Mouse (Mus musculus): ENCODE results near the gene Prickle4. TPM values are rescaled to one million over a fixed set of nuclear protein-coding genes. Genes with fewer than 3 reads are reported as not detected.

Gene Prickle4
- total and polyA plus RNA-seq, 3 experiments: 3.4 TPM; not detected in 2

DNA sequence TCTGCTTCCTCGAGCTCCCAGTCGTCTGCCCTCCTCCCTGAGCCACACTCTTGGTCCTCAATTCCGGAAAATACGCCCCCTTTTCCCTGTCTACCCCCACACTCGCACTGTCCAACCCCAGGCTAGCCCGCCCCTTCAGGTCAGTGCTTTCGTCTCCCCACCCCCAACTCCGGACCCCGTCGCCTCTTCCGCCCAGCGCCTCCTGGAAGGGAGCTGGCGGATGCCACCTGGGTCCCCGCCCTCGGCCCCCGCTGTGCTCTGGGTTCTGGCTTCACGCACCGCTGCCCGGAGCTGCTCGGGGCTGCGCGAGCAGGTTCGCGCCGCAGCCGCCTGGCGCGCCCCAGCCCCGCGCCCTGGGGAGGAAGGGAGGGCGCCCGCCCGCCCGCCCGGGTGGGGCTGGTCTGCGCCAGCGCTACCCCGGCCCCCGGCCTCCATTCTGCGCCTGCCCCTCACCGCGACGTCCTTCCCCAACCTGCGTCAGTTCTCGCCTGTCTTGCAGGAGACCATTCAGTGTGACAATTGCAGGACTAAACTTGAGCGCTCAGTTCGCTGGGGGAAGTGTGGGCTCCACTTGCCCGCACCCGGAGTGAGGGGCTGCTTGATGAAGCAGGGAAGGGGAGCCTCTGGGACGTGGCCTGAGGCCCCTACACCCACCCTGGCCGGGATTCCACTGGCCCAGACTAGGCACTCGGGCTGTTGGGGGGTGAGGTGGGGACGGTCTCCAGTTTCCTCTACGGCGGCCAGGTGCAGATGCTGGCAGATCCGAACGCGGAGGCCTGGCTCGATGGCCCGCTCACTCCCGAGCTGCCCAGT is 43.7 kb upstream of the Prickle4 start:
- DNase-seq (ENCODE audit: low spot score) (peak; percentile 53), ATAC-seq (ENCODE audit: extremely low read depth, insufficient number of reproducible peaks, low FRiP score, poor library complexity, severe bottlenecking) (peak; percentile 41)
- H3K36me3 ChIP-seq (replicated peaks): peaks cover 7% of the 10 kb centered on the region
- peaks cover 16% of the 10 kb centered on the region for H3K27me3 ChIP-seq (ENCODE audit: insufficient read depth, low read length)
- TF ChIP-seq POLR2AphosphoS5 (IDR thresholded peaks at IDR 0.05; ENCODE audit: insufficient replicate concordance, low read depth, low read length) (no peak), GATA1 (IDR thresholded peaks at IDR 0.05; ENCODE audit: borderline replicate concordance, low read length) (no peak), TAL1 (conservative IDR thresholded peaks at IDR 0.05; ENCODE audit: low read depth, low read length) (no peak), CTCF (IDR thresholded peaks at IDR 0.05; ENCODE audit: low read depth, low read length) (no peak), GATA2 (IDR thresholded peaks at IDR 0.05; ENCODE audit: borderline replicate concordance, low read depth, low read length) (no peak)
- H3K4me1 ChIP-seq (ENCODE audit: insufficient read depth, low read depth, low read length): peaks cover 65% of the 10 kb centered on the region
- no peaks in the 10 kb centered on the region for H3K9me3 ChIP-seq (replicated peaks)
- H3K4me3 ChIP-seq (ENCODE audit: low read depth, low read length): peak overlapping the region; percentile 85

DNA sequence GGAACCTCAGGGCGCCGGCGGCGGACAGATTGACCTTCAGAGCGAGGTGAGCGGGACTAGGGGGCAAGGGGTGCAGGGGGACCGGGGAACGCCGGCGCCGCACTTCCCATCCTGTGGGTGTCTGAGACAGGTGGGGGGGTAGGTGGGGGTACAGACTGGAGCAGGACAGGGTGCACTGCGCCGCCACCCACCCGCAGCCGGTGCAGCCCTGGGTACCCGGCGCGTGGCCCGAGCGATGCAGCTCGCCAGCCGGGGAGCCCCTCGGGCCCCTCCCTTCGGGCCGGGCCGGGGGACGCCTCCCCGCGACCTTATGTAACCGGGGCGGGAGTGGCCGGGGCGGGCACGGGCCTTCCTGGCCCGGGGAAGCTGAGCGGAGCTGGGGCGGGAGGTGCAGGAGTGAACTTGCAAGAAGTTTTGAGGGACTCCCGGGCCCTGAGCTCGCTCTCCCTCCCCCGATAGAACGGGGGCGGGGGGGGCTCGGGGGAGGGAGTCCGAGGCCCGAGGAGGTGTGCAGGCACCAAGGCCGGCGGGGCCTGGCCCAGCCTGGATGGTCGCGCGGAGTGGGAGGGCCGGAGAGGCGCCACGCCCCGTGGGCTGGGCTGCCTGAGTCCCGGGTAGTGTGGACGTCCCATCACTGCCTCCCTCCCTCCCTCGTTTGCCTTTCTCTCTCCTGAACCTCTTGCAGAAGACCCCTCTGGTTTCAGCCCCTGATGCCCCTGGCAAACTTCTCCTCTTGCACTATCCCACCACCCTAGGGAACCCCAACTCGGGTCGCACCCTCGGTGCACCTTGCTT is 42.9 kb upstream of the Prickle4 start:
- peak; percentile 87 for DNase-seq (ENCODE audit: low spot score)
- Histone ChIP-seq H3K4me1 (ENCODE audit: insufficient read depth, low read depth, low read length) (peaks cover 58% of the 10 kb centered on the region), H3K27me3 (ENCODE audit: insufficient read depth, low read length) (peaks cover 20% of the 10 kb centered on the region), H3K4me3 (ENCODE audit: low read depth, low read length) (peak overlapping the region; percentile 85), H3K9me3 (replicated peaks) (no peaks in the 10 kb centered on the region), H3K36me3 (replicated peaks) (peaks cover 7% of the 10 kb centered on the region)
- ATAC-seq (ENCODE audit: extremely low read depth, insufficient number of reproducible peaks, low FRiP score, poor library complexity, severe bottlenecking): peak; percentile 71
- TF ChIP-seq CTCF (IDR thresholded peaks at IDR 0.05; ENCODE audit: low read depth, low read length) (no peak), POLR2AphosphoS5 (IDR thresholded peaks at IDR 0.05; ENCODE audit: insufficient replicate concordance, low read depth, low read length) (no peak), GATA1 (IDR thresholded peaks at IDR 0.05; ENCODE audit: borderline replicate concordance, low read length) (no peak), GATA2 (IDR thresholded peaks at IDR 0.05; ENCODE audit: borderline replicate concordance, low read depth, low read length) (no peak), TAL1 (conservative IDR thresholded peaks at IDR 0.05; ENCODE audit: low read depth, low read length) (no peak)

GRCm38 (mm10) chr17:47736856-47737255 is 42.3 kb upstream of the Prickle4 start, which contains the start of gene Tfeb:
Gene Tfeb (plus strand): TSS chr17:47737030.
- DNase-seq (ENCODE audit: low spot score): peak; percentile 94
- Histone ChIP-seq H3K9me3 (replicated peaks) (no peaks in the 10 kb centered on the region), H3K36me3 (replicated peaks) (peaks cover 7% of the 10 kb centered on the region), H3K4me1 (ENCODE audit: insufficient read depth, low read depth, low read length) (peaks cover 52% of the 10 kb centered on the region), H3K4me3 (ENCODE audit: low read depth, low read length) (peak within 1 kb of the TSS; percentile 85), H3K27me3 (ENCODE audit: insufficient read depth, low read length) (peaks cover 26% of the 10 kb centered on the region)
- ATAC-seq (ENCODE audit: extremely low read depth, insufficient number of reproducible peaks, low FRiP score, poor library complexity, severe bottlenecking): peak; percentile 45
- TF ChIP-seq GATA1 (IDR thresholded peaks at IDR 0.05; ENCODE audit: borderline replicate concordance, low read length) (no peak), CTCF (IDR thresholded peaks at IDR 0.05; ENCODE audit: low read depth, low read length) (peak; percentile 75; the same call in 1 of the 2 replicates)

- Histone ChIP-seq H3K4me1 (ENCODE audit: insufficient read depth, low read depth, low read length) (peaks cover 40% of the 10 kb centered on the region), H3K9me3 (replicated peaks) (no peaks in the 10 kb centered on the region), H3K36me3 (replicated peaks) (peaks cover 2% of the 10 kb centered on the region), H3K27me3 (ENCODE audit: insufficient read depth, low read length) (peaks cover 29% of the 10 kb centered on the region), H3K4me3 (ENCODE audit: low read depth, low read length) (no peak overlapping the region)
- TF ChIP-seq TAL1 (conservative IDR thresholded peaks at IDR 0.05; ENCODE audit: low read depth, low read length): no peak
- no peak for TF ChIP-seq POLR2AphosphoS5 (IDR thresholded peaks at IDR 0.05; ENCODE audit: insufficient replicate concordance, low read depth, low read length)
- TF ChIP-seq GATA2 (IDR thresholded peaks at IDR 0.05; ENCODE audit: borderline replicate concordance, low read depth, low read length): no peak
- no peak for TF ChIP-seq GATA1 (IDR thresholded peaks at IDR 0.05; ENCODE audit: borderline replicate concordance, low read length)
- TF ChIP-seq CTCF (IDR thresholded peaks at IDR 0.05; ENCODE audit: low read depth, low read length): no peak
- ATAC-seq (ENCODE audit: extremely low read depth, insufficient number of reproducible peaks, low FRiP score, poor library complexity, severe bottlenecking): no peak
- no peak for DNase-seq (ENCODE audit: low spot score)
These were observed 41.1 kb upstream of the Prickle4 start for GRCm38 (mm10) chr17:47735553-47736100.

DNA sequence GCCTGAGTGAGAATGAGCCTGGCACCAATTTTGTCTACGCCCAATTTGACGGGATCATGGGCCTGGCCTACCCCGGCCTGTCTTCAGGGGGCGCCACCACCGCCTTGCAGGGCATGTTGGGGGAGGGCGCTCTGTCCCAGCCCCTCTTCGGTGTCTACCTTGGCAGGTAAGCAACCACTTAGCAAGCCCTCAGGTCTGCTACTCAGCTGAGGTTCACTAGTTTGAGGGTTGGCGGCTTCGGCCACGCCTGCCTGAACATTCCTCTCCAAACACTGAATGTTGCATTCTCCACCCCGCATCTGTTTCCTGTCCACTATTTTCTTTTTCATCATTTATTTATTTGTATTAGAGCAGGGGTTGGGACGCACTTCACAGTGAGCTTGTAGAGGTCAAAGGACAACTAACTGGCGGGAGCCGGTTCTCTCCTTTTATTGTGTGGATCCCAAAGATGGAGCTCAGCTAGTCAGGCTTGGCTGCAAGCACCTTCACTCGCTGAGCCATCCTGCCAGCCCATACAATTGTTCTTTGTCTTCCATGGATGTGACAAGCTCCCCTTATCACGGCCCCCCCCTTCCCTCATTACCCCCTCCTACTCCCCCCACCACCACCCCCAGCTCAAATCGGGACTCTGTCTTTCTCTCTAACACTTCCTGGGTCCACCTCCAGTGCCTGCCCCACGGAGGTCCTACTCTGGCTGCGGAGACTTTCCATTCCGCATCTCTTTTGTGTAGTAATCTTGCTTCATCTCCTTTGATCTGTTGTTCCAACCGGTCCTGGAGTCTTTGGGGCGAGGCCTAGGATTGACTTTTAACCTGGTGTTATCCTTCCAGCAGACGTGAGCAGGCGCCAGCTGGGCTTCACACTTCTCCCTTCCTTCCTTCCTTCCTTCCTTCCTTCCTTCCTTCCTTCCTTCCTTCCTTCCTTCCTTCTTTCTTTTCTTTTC is 36.4 kb upstream of the Prickle4 start:
- ATAC-seq (ENCODE audit: extremely low read depth, insufficient number of reproducible peaks, low FRiP score, poor library complexity, severe bottlenecking) (no peak), DNase-seq (ENCODE audit: low spot score) (no peak)
- H3K9me3 ChIP-seq (replicated peaks): no peaks in the 10 kb centered on the region
- H3K4me3 ChIP-seq (ENCODE audit: low read depth, low read length): no peak overlapping the region
- no peaks in the 10 kb centered on the region for H3K36me3 ChIP-seq (replicated peaks)
- TF ChIP-seq POLR2AphosphoS5 (IDR thresholded peaks at IDR 0.05; ENCODE audit: insufficient replicate concordance, low read depth, low read length) (no peak), GATA2 (IDR thresholded peaks at IDR 0.05; ENCODE audit: borderline replicate concordance, low read depth, low read length) (no peak), CTCF (IDR thresholded peaks at IDR 0.05; ENCODE audit: low read depth, low read length) (no peak)
- peaks cover 65% of the 10 kb centered on the region for H3K27me3 ChIP-seq (ENCODE audit: insufficient read depth, low read length)
- H3K4me1 ChIP-seq (ENCODE audit: insufficient read depth, low read depth, low read length): peaks cover 12% of the 10 kb centered on the region; the same call in 1 of the 2 replicates

All from G1E (cell line).